Mouse (Mus musculus) liver, embryonic 12.5 days (tissue): ENCODE results near the gene Lage3. TPM values are rescaled to one million over a fixed set of nuclear protein-coding genes. Genes with fewer than 3 reads are reported as not detected.
A peak's percentile ranks its signal among the peaks of the same experiment; 100 is the strongest.

ENCODE experiments used
- ATAC-seq: fragments of 200-750 bp; cut with Nextera tagmentation; 2 replicates; pipeline ENCODE4 v1.8.0; 2017; ENCODE audit warnings: moderate number of reproducible peaks, mild to moderate bottlenecking, moderate library complexity
- H3K27ac ChIP-seq: fragments of 300-500 bp; sonication (generic); 2 replicates; pipeline ENCODE4 v1.5.1; 2016; ENCODE audit warnings: mild to moderate bottlenecking
- H3K27me3 ChIP-seq: fragments of 300-500 bp; sonication (generic); replicated peaks from 2 replicates; pipeline ENCODE4 v1.6.1; 2016; ENCODE audit warnings: mild to moderate bottlenecking, moderate library complexity
- H3K36me3 ChIP-seq: fragments of 300-500 bp; sonication (generic); 2 replicates; pipeline ENCODE4 v1.6.1; 2016; ENCODE audit warnings: mild to moderate bottlenecking, moderate library complexity
- H3K4me1 ChIP-seq: fragments of 300-500 bp; sonication (generic); 2 replicates; pipeline ENCODE4 v1.6.1; 2016
- H3K4me2 ChIP-seq: fragments of 300-500 bp; sonication (generic); 2 replicates; pipeline ENCODE4 v1.6.1; 2016; ENCODE audit warnings: mild to moderate bottlenecking, moderate library complexity
- H3K4me3 ChIP-seq: fragments of 300-500 bp; sonication (generic); 2 replicates; pipeline ENCODE4 v1.5.1; 2016; ENCODE audit warnings: mild to moderate bottlenecking, moderate library complexity
- H3K9ac ChIP-seq: fragments of 300-500 bp; sonication (generic); 2 replicates; pipeline ENCODE4 v1.6.1; 2016; ENCODE audit warnings: mild to moderate bottlenecking, moderate library complexity
- H3K9me3 ChIP-seq: fragments of 300-500 bp; sonication (generic); replicated peaks from 2 replicates; pipeline ENCODE4 v1.6.1; 2016; ENCODE audit warnings: mild to moderate bottlenecking, moderate library complexity
- WGBS: fragments of 180-500 bp; shearing (Covaris S2); methylation state at CpG from one replicate; pipeline ENCODE4 v1.1.7; 2016; ENCODE audit not compliant: insufficient replicate concordance; 5-methylcytosine and 5-hydroxymethylcytosine counted together
- microRNA-seq: library from miRNA; unstranded; fragments of <30 nt; microRNA quantifications from one replicate; pipeline ENCODE4, GENCODE M21; 2017
- polyA plus RNA-seq: library from polyadenylated mRNA; unstranded; fragments of >200 nt; fragmentation: Nextera tagmentation; extraction: Ambion mirVana; gene quantifications from 2 replicates; pipeline ENCODE4 v1.2.1, GENCODE M21; 2016

Lage3 gene
- polyA plus RNA-seq, 1 experiment from 2014 or later: 69.0 TPM

GRCm38 (mm10) chrX:74330166-74330930 is 23.1 kb downstream of the Lage3 start:
- H3K4me3 ChIP-seq: no peak overlapping the region
- 46% methylated on average over 2 of the region's 2 CpGs for WGBS
- H3K4me2 ChIP-seq: 0 out of 2 replicates have a peak overlapping the region, but pooled peaks have one; percentile 70

GRCm38 (mm10) chrX:74329215-74329671 is 24.2 kb downstream of the Lage3 start:
- ATAC-seq: peak; percentile 10; the same call in 1 of the 2 replicates
- no peaks in the 10 kb centered on the region for H3K9me3 ChIP-seq

More at GRCm38 (mm10) chrX:74330166-74330930, 23.1 kb downstream of the Lage3 start:
- ATAC-seq: no peak
- Histone ChIP-seq H3K9ac (no peak overlapping the region), H3K9me3 (no peaks in the 10 kb centered on the region), H3K36me3 (no peaks in the 10 kb centered on the region), H3K27me3 (peaks cover 8% of the 10 kb centered on the region; the same call in 1 of the 2 replicates), H3K27ac (no peak overlapping the region), H3K4me1 (peaks cover 27% of the 10 kb centered on the region; the same call in 1 of the 2 replicates)

GRCm38 (mm10) chrX:74328725-74329161 is 24.7 kb downstream of the Lage3 start, which contains the start of gene Plxna3:
TSS of gene Plxna3 (plus strand) at chrX:74329066.
- Histone ChIP-seq H3K4me2 (peak within 1 kb of the TSS; percentile 70), H3K9me3 (no peaks in the 10 kb centered on the region), H3K9ac (peak within 1 kb of the TSS; percentile 52), H3K36me3 (no peaks in the 10 kb centered on the region), H3K27ac (peak within 1 kb of the TSS; percentile 12; the same call in 1 of the 2 replicates), H3K4me3 (peak within 1 kb of the TSS; percentile 48), H3K4me1 (peaks cover 27% of the 10 kb centered on the region; the same call in 1 of the 2 replicates), H3K27me3 (peaks cover 8% of the 10 kb centered on the region; the same call in 1 of the 2 replicates)
- peak; percentile 90 for ATAC-seq
- 18% methylated on average over 24 of the region's 30 CpGs for WGBS

More at GRCm38 (mm10) chrX:74329215-74329671, 24.2 kb downstream of the Lage3 start:
- no peaks in the 10 kb centered on the region for H3K36me3 ChIP-seq
- no peak overlapping the region for H3K27ac ChIP-seq
- H3K4me1 ChIP-seq: peaks cover 27% of the 10 kb centered on the region; the same call in 1 of the 2 replicates
- H3K9ac ChIP-seq: peak overlapping the region; percentile 52; the same call in 1 of the 2 replicates
- WGBS: 28% methylated on average over 10 of the region's 10 CpGs
- H3K27me3 ChIP-seq: peaks cover 8% of the 10 kb centered on the region; the same call in 1 of the 2 replicates
- H3K4me2 ChIP-seq: peak overlapping the region; percentile 70
- H3K4me3 ChIP-seq: peak overlapping the region; percentile 48

GRCm38 (mm10) chrX:74312540-74313464 is 40.6 kb downstream of the Lage3 start, which contains the start of gene Fam50a:
TSS of gene Fam50a (plus strand) at chrX:74313033.
- H3K4me1 ChIP-seq: peaks cover 21% of the 10 kb centered on the region
- H3K36me3 ChIP-seq: peaks cover 59% of the 10 kb centered on the region
- H3K4me2 ChIP-seq: peak within 1 kb of the TSS; percentile 90
- H3K4me3 ChIP-seq: peak within 1 kb of the TSS; percentile 71
- peak within 1 kb of the TSS; percentile 81 for H3K9ac ChIP-seq
- no peaks in the 10 kb centered on the region for H3K9me3 ChIP-seq
- 0 out of 2 replicates have a peak, but pooled peaks cover 3% of the 10 kb centered on the region for H3K27me3 ChIP-seq
- peak; percentile 95 for ATAC-seq
- 11% methylated on average over 59 of the region's 59 CpGs for WGBS
- H3K27ac ChIP-seq: peak within 1 kb of the TSS; percentile 88

- Histone ChIP-seq H3K36me3 (peaks cover 83% of the 10 kb centered on the region), H3K27ac (peak within 1 kb of the TSS; percentile 86), H3K9me3 (no peaks in the 10 kb centered on the region), H3K4me2 (peak within 1 kb of the TSS; percentile 77), H3K4me1 (peaks cover 17% of the 10 kb centered on the region), H3K4me3 (peak within 1 kb of the TSS; percentile 69), H3K9ac (peak within 1 kb of the TSS; percentile 78), H3K27me3 (0 out of 2 replicates have a peak, but pooled peaks cover 6% of the 10 kb centered on the region)
- ATAC-seq: peak; percentile 83
- 11% methylated on average over 39 of the region's 41 CpGs for WGBS
These were observed 48.3 kb downstream of the Lage3 start, which contains the start of gene Gdi1 for GRCm38 (mm10) chrX:74304867-74305700. TSS of gene Gdi1 (plus strand) at chrX:74304998.

Small RNA genes within 50 kb of the gene (microRNA-seq; reads per million reads assigned to microRNA genes)
- not detected for gene Mir7092

Other genes with a start within 250 kb of the Lage3 start
- not detected in 2 replicates for gene Opn1mw, start 226.2 kb downstream of the Lage3 start, polyA plus RNA-seq
- 8.1 and 9.4 TPM in 2 replicates for gene Mecp2, start 218.3 kb downstream of the Lage3 start, polyA plus RNA-seq
- gene Tex28, start 185.8 kb downstream of the Lage3 start, polyA plus RNA-seq: not detected in 2 replicates
- not detected in 2 replicates for gene Tktl1, start 176.4 kb downstream of the Lage3 start, polyA plus RNA-seq
- 79.2 and 80.1 TPM in 2 replicates for gene Flna, start 103.8 kb downstream of the Lage3 start, polyA plus RNA-seq
- 10.1 and 11.6 TPM in 2 replicates for gene Emd, start 98.9 kb downstream of the Lage3 start, polyA plus RNA-seq
- 624 and 688 TPM in 2 replicates for gene Rpl10, start 82.8 kb downstream of the Lage3 start, polyA plus RNA-seq
- gene Taz, start 71.7 kb downstream of the Lage3 start, polyA plus RNA-seq: 33.4 and 36.5 TPM in 2 replicates
- 19.8 and 21.6 TPM in 2 replicates for gene Dnase1l1, start 71.3 kb downstream of the Lage3 start, polyA plus RNA-seq
- gene Atp6ap1, start 56.5 kb downstream of the Lage3 start, polyA plus RNA-seq: 76.4 and 77.9 TPM in 2 replicates
- gene Gdi1, start 48.6 kb downstream of the Lage3 start, polyA plus RNA-seq: 64.1 and 78.8 TPM in 2 replicates
- gene Fam50a, start 40.6 kb downstream of the Lage3 start, polyA plus RNA-seq: 44.3 and 44.5 TPM in 2 replicates
- gene Plxna3, start 24.6 kb downstream of the Lage3 start, polyA plus RNA-seq: 2.4 and 2.6 TPM in 2 replicates
- gene Ubl4a, start 19.6 kb upstream of the Lage3 start, polyA plus RNA-seq: 50.1 and 50.7 TPM in 2 replicates
- 9.7 and 9.9 TPM in 2 replicates for gene Slc10a3, start 19.7 kb upstream of the Lage3 start, polyA plus RNA-seq
- gene Fam3a, start 39.7 kb upstream of the Lage3 start, polyA plus RNA-seq: 10.7 and 12.4 TPM in 2 replicates
- 21.6 and 22.4 TPM in 2 replicates for gene Ikbkg, start 39.7 kb upstream of the Lage3 start, polyA plus RNA-seq
- 56.5 and 60.4 TPM in 2 replicates for gene G6pdx, start 75.6 kb upstream of the Lage3 start, polyA plus RNA-seq
- gene Gm6880, start 127.8 kb upstream of the Lage3 start, polyA plus RNA-seq: not detected in 2 replicates
- gene Olfr1326-ps1, start 221.3 kb upstream of the Lage3 start, polyA plus RNA-seq: not detected in 2 replicates
- gene Olfr1325, start 239.1 kb upstream of the Lage3 start, polyA plus RNA-seq: not detected in 2 replicates